Comparison of ENCODE assay signal across 9 mouse cellular contexts in the genomic region with DNA sequence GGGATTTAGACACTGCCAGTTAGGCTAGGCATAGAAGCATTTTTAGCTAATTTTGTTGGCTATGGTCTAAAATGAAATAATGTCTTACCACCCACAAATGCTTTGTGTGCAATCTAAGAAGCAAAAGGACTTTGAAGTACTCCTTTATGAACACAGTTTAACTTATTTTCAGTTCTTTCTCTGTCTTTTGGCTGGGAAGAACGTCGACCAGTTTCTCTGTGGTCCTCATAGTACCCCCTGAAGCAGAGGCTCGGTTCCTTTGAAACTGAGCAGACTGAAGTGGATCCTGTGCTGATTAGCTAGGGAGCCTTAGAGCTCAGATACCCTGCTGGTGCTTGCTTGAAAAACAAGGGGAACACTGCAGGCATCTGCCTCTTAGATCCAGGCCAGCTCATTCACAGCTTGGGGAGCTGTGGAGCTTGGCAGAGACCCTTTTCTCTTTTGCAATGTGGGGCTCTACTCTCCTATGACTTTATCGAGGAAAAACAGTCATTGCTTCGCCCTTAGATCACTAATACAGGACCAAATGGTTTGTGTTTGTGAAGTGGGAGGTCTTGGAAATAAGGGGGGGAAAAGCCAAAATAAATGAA. TPM values are rescaled to one million over a fixed set of nuclear protein-coding genes. Genes with fewer than 3 reads are reported as not detected.
DNase-seq lines count a peak whose midpoint lies in the region; ATAC-seq and TF ChIP-seq lines count a peak whose summit lies in the region.
"Had no signal": no experiment of that assay in that cellular context is flagged by ENCODE, and none has a peak within 500 bp of the region (broad histone marks: within the 10 kb centered on the region; RNA-seq: fewer than 3 reads in every experiment).

No protein-coding gene starts in this region.

- no peak overlapping the region for H3K27ac ChIP-seq in cerebellum, adult 2 months (ENCODE audit: insufficient read depth, low read length)
- H3K27ac ChIP-seq: hindbrain, embryonic 15.5 days had no signal

- TF ChIP-seq POLR2A in cerebellum, adult 2 months (IDR thresholded peaks at IDR 0.05; ENCODE audit: borderline replicate concordance, insufficient read depth, low read length), result no peak
- TF ChIP-seq POLR2A in lung, adult 2 months (IDR thresholded peaks at IDR 0.05; ENCODE audit: borderline replicate concordance, extremely low read depth, low read depth, low read length), result no peak

- no peak for TF ChIP-seq CTCF in cerebellum, adult 2 months (IDR thresholded peaks at IDR 0.05; ENCODE audit: borderline replicate concordance, insufficient read depth, low read depth, low read length)
- 0 out of 2 replicates have a peak, but pooled peaks have one; percentile 7 for TF ChIP-seq CTCF in lung, adult 2 months (IDR thresholded peaks at IDR 0.05; ENCODE audit: insufficient read depth, low read length)

- no peak overlapping the region for H3K4me3 ChIP-seq in cerebellum, adult 2 months (replicated peaks; ENCODE audit: insufficient read depth, low read depth, low read length)
- peak overlapping the region; percentile 38 for H3K4me3 ChIP-seq in lung, adult 2 months (replicated peaks; ENCODE audit: extremely low read depth, low read depth, low read length)
- H3K4me3 ChIP-seq: hindbrain, embryonic 15.5 days had no signal

- DNase-seq in cerebellum, postnatal 10 days, result peak; percentile 16 to 33
- no peak for DNase-seq in cerebellum, adult 2 months
- DNase-seq in lung, adult 2 months, result no peak
- DNase-seq in lung, postnatal 25 days (ENCODE audit: low spot score), result no peak
- DNase-seq in heart, postnatal 25 days (ENCODE audit: low spot score), result peak; percentile 41
- DNase-seq in lung, postnatal 4 days, result peak; percentile 14 to 41
- no peak for DNase-seq in left cerebral cortex, adult 9 months (ENCODE audit: low spot score in 2 of 2)

- intact Hi-C loops in heart, postnatal 25 days (cut with DNase I), result no loop called here

- ATAC-seq in CD4-positive, CD25-positive, alpha-beta regulatory T cell, adult 4 months, result no peak

- peaks cover 3% of the 10 kb centered on the region; the same call in 1 of the 2 replicates for H3K4me1 ChIP-seq in cerebellum, adult 2 months (ENCODE audit: control insufficient read depth, insufficient read depth, low read length)
- H3K4me1 ChIP-seq in lung, adult 2 months (ENCODE audit: control insufficient read depth, insufficient read depth, low read length), result no peaks in the 10 kb centered on the region

- H3K27me3 ChIP-seq in cerebellum, adult 2 months (ENCODE audit: control insufficient read depth, insufficient read depth, low read length), result 0 out of 2 replicates have a peak, but pooled peaks cover 1% of the 10 kb centered on the region

- WGBS in cerebellum, adult 2 months, result 24% methylated on average over 5 of the region's 5 CpGs
- WGBS in lung, adult 2 months, result 31% methylated on average over 5 of the region's 5 CpGs

RNA-seq across cellular contexts. Expression of a gene that starts 1.9 kb away (rescaled TPM):
- 0.79 and 1.1 TPM in 2 replicates for polyA plus RNA-seq in cerebellum, adult 2 months (2012; rRNA removed)
- polyA plus RNA-seq in lung, adult 2 months (2012; rRNA removed), result 8.6 and 13.6 TPM in 2 replicates
- total RNA-seq in heart, postnatal 25 days (2021), result 1 to 10 TPM; 4.2 to 7.1 TPM
- not detected for polyA plus RNA-seq in CD4-positive, CD25-positive, alpha-beta regulatory T cell, adult 4 months (2017; shearing (Covaris generic))

Comparison
In these comparisons a context has a peak if more than half of its experiments do, and no peak if none do; other contexts are left out.
1. DNase-seq: peak in cerebellum, postnatal 10 days (2 of 2), heart, postnatal 25 days (single experiment) and lung, postnatal 4 days (2 of 2); none in cerebellum, adult 2 months (0 of 2), lung, adult 2 months (single experiment), lung, postnatal 25 days (single experiment) and left cerebral cortex, adult 9 months (0 of 2).